Mouse (Mus musculus) lung, embryonic 16.5 days (tissue): ENCODE results near the gene Gon7. TPM values are rescaled to one million over a fixed set of nuclear protein-coding genes. Genes with fewer than 3 reads are reported as not detected.

Experiments
- ATAC-seq: fragments of 200-750 bp; cut with Nextera tagmentation; 2 replicates; pipeline ENCODE4 v1.8.0; 2017; ENCODE audit warnings: low read depth, mild to moderate bottlenecking, moderate library complexity
- H3K27ac ChIP-seq: fragments of 300-500 bp; sonication (generic); 2 replicates; pipeline ENCODE4 v1.5.1; 2014; ENCODE audit warnings: mild to moderate bottlenecking, control low read depth, low read length
- H3K27me3 ChIP-seq: fragments of 300-500 bp; sonication (generic); 2 replicates; pipeline ENCODE4 v1.6.1; 2014; ENCODE audit warnings: low read depth, low read length, mixed read lengths; ENCODE audit not compliant: control insufficient read depth, insufficient read depth
- H3K36me3 ChIP-seq: fragments of 300-500 bp; sonication (generic); 2 replicates; pipeline ENCODE4 v1.6.1; 2014; ENCODE audit warnings: low read length; ENCODE audit not compliant: control insufficient read depth, insufficient read depth
- H3K4me1 ChIP-seq: fragments of 300-500 bp; sonication (generic); replicated peaks from 2 replicates; pipeline ENCODE4 v1.6.1; 2014; ENCODE audit warnings: low read length, mixed read lengths; ENCODE audit not compliant: control insufficient read depth, insufficient read depth
- H3K4me2 ChIP-seq: fragments of 300-500 bp; sonication (generic); 2 replicates; pipeline ENCODE4 v1.6.1; 2014; ENCODE audit warnings: low read depth, low read length, control low read depth
- H3K4me3 ChIP-seq: fragments of 300-500 bp; sonication (generic); 2 replicates; pipeline ENCODE4 v1.5.1; 2014; ENCODE audit warnings: mild to moderate bottlenecking, low read length, control low read depth
- H3K9ac ChIP-seq: fragments of 300-500 bp; sonication (generic); 2 replicates; pipeline ENCODE4 v1.6.1; 2014; ENCODE audit warnings: low read length, control low read depth
- H3K9me3 ChIP-seq: fragments of 300-500 bp; sonication (generic); 2 replicates; pipeline ENCODE4 v1.6.1; 2016; ENCODE audit warnings: low read length; ENCODE audit not compliant: control insufficient read depth
- WGBS: fragments of 180-500 bp; shearing (Covaris S2); extraction: QIAGEN DNeasy Blood & Tissue Kit; methylation state at CpG from one replicate; pipeline ENCODE4 v1.1.7; 2014; 5-methylcytosine and 5-hydroxymethylcytosine counted together
- polyA plus RNA-seq: library from polyadenylated mRNA; unstranded; fragments of >200 nt; fragmentation: Nextera tagmentation; extraction: Ambion mirVana; gene quantifications from 2 replicates; pipeline ENCODE4 v1.2.1, GENCODE M21; 2015

The Gon7 gene
- polyA plus RNA-seq, 1 experiment from 2014 or later, result 26.4 TPM

DNA sequence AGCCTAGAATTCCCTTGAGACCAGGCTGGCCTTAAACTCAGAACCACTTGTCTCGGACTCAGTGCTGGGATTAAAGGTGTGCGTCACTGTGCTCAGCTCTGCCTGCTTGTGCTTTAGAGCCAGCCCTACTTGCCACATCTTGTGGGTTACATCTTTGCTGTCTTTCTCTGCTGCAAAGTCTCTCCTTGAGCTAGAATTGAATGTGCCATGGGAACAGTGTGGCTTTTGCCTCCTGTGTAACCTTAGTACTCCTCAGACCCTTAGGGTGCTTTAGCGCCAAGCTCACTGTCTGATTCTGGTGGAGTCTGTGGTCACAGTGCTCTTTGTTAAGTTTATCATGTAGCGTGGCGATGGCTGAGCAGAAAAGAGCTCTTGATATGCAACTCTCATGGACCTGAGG, 15.1 kb upstream of the Gon7 start:
- H3K27me3 ChIP-seq, result no peaks in the 10 kb centered on the region
- no peak overlapping the region for H3K4me3 ChIP-seq
- H3K4me1 ChIP-seq, result no peaks in the 10 kb centered on the region
- H3K9ac ChIP-seq, result no peak overlapping the region
- H3K36me3 ChIP-seq, result peaks cover 43% of the 10 kb centered on the region
- no peak for ATAC-seq
- WGBS, result 90% methylated on average over 5 of the region's 5 CpGs
- H3K9me3 ChIP-seq, result no peaks in the 10 kb centered on the region
- no peak overlapping the region for H3K4me2 ChIP-seq
- no peak overlapping the region for H3K27ac ChIP-seq

DNA sequence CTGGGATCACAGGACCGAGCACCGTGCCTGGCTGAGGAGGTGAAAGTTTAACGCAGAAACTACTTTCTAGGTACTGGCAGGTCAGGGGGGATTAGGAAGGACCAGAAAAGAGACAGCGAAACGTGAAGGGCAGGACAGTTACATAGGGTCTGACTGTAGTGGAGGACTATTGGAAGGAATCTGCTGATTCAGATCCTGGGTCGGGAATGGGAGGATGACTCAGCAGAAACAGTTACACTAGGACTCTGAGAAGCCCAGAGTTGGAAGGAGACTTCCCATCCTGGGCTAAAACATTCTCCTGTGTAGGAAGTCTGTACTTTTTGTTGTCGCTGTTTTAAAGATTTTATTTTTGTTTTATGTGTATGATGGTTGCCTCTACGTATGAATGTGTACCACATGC, 14.0 kb upstream of the Gon7 start:
- no peak for ATAC-seq
- Histone ChIP-seq H3K4me2 (no peak overlapping the region), H3K9me3 (no peaks in the 10 kb centered on the region), H3K27me3 (no peaks in the 10 kb centered on the region), H3K9ac (no peak overlapping the region), H3K36me3 (peaks cover 45% of the 10 kb centered on the region), H3K27ac (no peak overlapping the region), H3K4me3 (no peak overlapping the region), H3K4me1 (no peaks in the 10 kb centered on the region)
- 95% methylated on average over 8 of the region's 8 CpGs for WGBS

DNA sequence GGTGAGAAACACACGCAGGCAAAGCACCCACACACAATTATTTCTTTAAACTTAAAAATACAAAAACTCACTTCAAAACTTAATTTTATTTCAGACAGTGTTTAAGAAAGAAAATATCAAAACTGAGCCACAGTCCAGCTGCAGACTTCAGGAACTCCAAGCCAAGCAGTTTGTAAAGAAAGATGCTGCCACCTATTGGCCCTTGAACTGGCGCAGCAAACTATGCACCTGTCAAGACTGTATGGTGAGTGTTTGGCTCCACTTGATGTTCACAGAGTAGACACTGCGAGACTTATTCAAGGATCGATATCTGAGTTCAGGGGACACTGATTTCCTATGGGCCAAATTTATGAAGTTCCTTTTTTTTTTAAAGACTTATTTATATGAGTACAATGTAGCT, 11.4 kb upstream of the Gon7 start:
- Histone ChIP-seq H3K9me3 (no peaks in the 10 kb centered on the region), H3K4me2 (no peak overlapping the region), H3K4me3 (no peak overlapping the region), H3K9ac (no peak overlapping the region), H3K27ac (no peak overlapping the region), H3K36me3 (peaks cover 43% of the 10 kb centered on the region), H3K4me1 (no peaks in the 10 kb centered on the region), H3K27me3 (no peaks in the 10 kb centered on the region)
- no peak for ATAC-seq
- 90% methylated on average over 4 of the region's 4 CpGs for WGBS

DNA sequence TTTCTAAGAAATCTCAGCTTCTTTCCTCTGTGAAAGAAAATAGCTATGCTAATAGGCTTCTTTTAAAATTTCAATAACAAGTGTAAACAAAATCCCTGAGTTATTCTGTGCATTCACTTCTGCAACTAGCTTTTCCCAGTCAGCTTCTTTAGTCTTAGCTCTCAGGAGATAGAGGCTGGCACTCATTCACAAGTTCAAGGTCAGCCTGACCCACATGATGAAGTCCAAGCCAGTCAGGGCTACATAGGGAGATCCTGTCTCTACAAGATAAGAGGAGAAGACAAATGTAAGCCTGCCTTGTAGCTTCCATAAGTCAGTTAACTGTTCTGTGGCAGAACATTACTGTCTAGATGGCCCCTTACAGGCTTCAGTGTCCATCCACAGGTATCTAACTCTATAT, 6.1 kb upstream of the Gon7 start:
- ATAC-seq, result no peak
- no peaks in the 10 kb centered on the region for H3K27me3 ChIP-seq
- H3K4me3 ChIP-seq, result no peak overlapping the region
- peaks cover 16% of the 10 kb centered on the region for H3K36me3 ChIP-seq
- no peak overlapping the region for H3K27ac ChIP-seq
- no peaks in the 10 kb centered on the region for H3K9me3 ChIP-seq
- H3K4me2 ChIP-seq, result no peak overlapping the region
- H3K4me1 ChIP-seq, result peaks cover 9% of the 10 kb centered on the region
- no peak overlapping the region for H3K9ac ChIP-seq

DNA sequence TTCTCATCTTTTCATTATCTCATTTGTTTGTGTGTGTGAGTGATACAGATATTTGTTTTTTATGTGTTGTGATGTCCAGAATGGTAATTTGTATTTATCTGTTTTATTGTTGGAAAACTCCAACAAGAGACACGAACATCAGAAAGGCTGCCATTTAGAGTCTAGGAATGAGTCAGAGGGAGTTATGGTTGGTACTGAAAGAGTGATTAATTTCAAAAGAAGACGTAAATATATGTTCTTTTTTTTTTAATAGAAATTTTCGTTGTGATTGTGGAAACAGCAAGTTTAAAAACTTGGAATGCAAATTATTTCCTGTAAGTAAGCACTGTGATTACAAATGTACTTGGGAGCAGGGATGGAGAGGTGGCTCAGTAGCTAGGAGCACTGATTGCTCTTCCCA, 4.1 kb upstream of the Gon7 start:
- no peak overlapping the region for H3K9ac ChIP-seq
- 78% methylated on average over 3 of the region's 3 CpGs for WGBS
- H3K27ac ChIP-seq, result no peak overlapping the region
- no peaks in the 10 kb centered on the region for H3K27me3 ChIP-seq
- no peak for ATAC-seq
- H3K4me1 ChIP-seq, result peaks cover 10% of the 10 kb centered on the region
- no peaks in the 10 kb centered on the region for H3K9me3 ChIP-seq
- H3K36me3 ChIP-seq, result peaks cover 5% of the 10 kb centered on the region; the same call in 1 of the 2 replicates
- no peak overlapping the region for H3K4me2 ChIP-seq
- no peak overlapping the region for H3K4me3 ChIP-seq

DNA sequence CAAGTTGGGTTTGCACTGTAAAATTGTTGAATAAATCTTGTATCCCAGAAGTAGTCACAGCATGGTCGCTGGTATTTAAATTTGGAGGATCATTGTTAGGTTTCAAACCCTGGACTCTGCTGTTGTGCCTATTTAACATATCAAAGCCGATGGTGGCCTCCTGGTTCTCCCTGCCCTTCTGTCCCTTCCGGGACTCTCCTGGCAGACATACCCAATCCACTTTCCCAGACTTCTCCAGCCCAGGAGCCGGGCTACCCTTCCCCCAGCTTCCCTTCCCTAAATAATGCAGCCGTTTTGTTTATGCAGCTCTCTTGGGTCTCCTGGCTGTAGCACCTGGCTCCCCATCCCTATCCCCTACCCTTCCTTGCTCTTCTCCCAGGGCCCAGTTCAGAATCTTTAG, 1.3 kb upstream of the Gon7 start:
- H3K4me1 ChIP-seq, result peaks cover 16% of the 10 kb centered on the region
- H3K4me2 ChIP-seq, result peak overlapping the region; percentile 83
- peak overlapping the region; percentile 70 for H3K4me3 ChIP-seq
- H3K9me3 ChIP-seq, result no peaks in the 10 kb centered on the region
- H3K27me3 ChIP-seq, result no peaks in the 10 kb centered on the region
- peak overlapping the region; percentile 73 for H3K9ac ChIP-seq
- ATAC-seq, result no peak
- H3K27ac ChIP-seq, result no peak overlapping the region
- 0 out of 2 replicates have a peak, but pooled peaks cover 2% of the 10 kb centered on the region for H3K36me3 ChIP-seq
- WGBS, result 4% methylated on average over 5 of the region's 5 CpGs

DNA sequence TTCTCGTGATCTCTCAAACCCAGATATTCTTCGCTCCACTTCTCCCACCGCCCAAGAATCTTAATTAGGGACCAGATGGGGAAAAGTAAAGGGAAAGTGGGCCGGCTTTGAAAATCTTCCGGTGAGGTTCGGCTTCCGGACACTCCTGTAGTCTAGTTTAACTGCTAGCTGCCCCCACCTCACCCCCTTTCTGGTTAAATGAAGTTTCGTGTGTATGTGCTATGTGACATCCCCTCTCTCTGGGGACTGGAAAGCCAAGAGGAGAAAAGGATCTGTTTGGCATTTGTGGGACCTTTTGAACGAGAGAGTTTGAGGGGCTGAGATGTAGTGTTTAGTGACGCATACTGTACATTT, 777 bp upstream of the Gon7 start, which contains the start of gene Gm20604:
TSS of gene Gm20604 (minus strand) at position 270 of the 354 bp plus-strand sequence.
- under 1% methylated on average over 10 of the region's 10 CpGs for WGBS
- no peak for ATAC-seq

DNA sequence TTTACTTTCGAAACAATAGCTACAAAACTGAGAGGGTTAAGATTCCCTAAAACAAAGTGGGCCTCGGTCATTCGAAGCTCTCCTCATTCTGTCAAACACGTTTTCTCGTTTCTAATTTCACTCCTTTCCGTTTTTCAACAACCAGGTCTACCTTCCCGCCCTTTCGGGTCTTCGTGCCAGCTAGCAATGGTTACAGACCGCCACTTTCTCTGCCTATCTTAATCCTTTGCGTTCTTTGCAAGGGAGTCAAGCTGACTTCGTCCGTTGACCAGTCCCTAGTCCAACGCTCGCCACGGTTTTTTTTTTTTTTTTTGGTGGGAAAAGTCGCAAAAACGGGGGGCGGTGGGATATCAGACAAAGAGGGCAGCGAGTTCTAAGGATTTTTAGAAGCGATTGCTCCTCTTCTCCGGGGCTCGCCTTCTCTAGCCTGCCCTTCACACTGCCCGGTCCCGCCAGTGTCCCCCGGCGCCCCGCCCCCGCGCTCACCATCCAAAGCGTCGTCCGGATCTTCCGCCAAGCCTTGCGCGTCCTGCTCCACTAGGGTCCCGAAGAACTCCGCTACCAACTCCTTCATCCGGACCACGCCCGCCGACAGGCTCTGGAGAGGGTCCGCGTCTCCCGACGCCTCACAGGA, 431 bp downstream of the Gon7 start:
- WGBS, result 1% methylated on average over 43 of the region's 46 CpGs
- Histone ChIP-seq H3K4me1 (peaks cover 16% of the 10 kb centered on the region), H3K27me3 (no peaks in the 10 kb centered on the region), H3K4me2 (peak overlapping the region; percentile 73), H3K9me3 (no peaks in the 10 kb centered on the region), H3K9ac (peak overlapping the region; percentile 71), H3K27ac (peak overlapping the region; percentile 95), H3K4me3 (peak overlapping the region; percentile 70), H3K36me3 (no peaks in the 10 kb centered on the region)
- ATAC-seq, result peak; percentile 88

More for the DNA sequence above, 777 bp upstream of the Gon7 start, which contains the start of gene Gm20604:
- peak within 1 kb of the TSS; percentile 70 for H3K4me3 ChIP-seq
- peaks cover 16% of the 10 kb centered on the region for H3K4me1 ChIP-seq
- 0 out of 2 replicates have a peak, but pooled peaks cover 2% of the 10 kb centered on the region for H3K36me3 ChIP-seq
- H3K9ac ChIP-seq, result peak within 1 kb of the TSS; percentile 73
- H3K27ac ChIP-seq, result peak within 1 kb of the TSS; percentile 95
- no peaks in the 10 kb centered on the region for H3K9me3 ChIP-seq
- H3K4me2 ChIP-seq, result peak within 1 kb of the TSS; percentile 83
- no peaks in the 10 kb centered on the region for H3K27me3 ChIP-seq

DNA sequence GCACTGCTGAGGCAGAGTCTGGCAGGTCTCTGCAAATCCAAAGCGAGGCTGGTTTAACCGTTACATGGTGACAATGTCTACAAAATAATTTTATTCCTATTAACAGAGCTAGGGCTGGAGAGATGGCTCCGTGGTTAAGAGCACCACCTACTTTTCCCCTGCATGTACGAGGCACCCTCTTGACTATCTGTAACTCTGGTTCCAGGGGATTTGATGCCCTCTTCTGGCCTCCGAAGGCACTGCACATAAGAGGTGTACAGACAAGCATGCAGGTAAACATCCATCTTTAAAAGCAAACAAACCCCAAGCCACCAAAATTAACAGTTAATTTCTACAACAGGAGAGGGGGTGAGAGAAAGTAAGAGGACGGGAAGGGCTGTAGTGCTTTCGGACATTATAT, 1.3 kb downstream of the Gon7 start:
- Histone ChIP-seq H3K27me3 (no peaks in the 10 kb centered on the region), H3K4me1 (peaks cover 16% of the 10 kb centered on the region), H3K9me3 (no peaks in the 10 kb centered on the region), H3K9ac (no peak overlapping the region), H3K36me3 (no peaks in the 10 kb centered on the region), H3K4me3 (peak overlapping the region; percentile 70), H3K27ac (no peak overlapping the region), H3K4me2 (peak overlapping the region; percentile 73)
- ATAC-seq, result no peak
- 59% methylated on average over 7 of the region's 7 CpGs for WGBS
